Mouse (Mus musculus): ENCODE measurements around the gene Slc25a10. TPM values are rescaled to one million over a fixed set of nuclear protein-coding genes. Genes with fewer than 3 reads are reported as not detected.

Gene Slc25a10
- total and polyA plus RNA-seq, 3 experiments: 52.0 to 53.6 TPM; not detected in 1

- TF ChIP-seq E2F4 (IDR thresholded peaks at IDR 0.05; ENCODE audit: borderline replicate concordance, low read depth, low read length) (no peak), GABPA (IDR thresholded peaks at IDR 0.05; ENCODE audit: low read depth, low read length) (no peak), USF2 (IDR thresholded peaks at IDR 0.05; ENCODE audit: borderline replicate concordance in 1 of 2, insufficient read depth in 1 of 2, low read depth in 1 of 2, low read length in 2 of 2) (no peak)
These were observed 46.2 kb upstream of the Slc25a10 start (continued) for GRCm38 (mm10) chr11:120445475-120445874.

DNA sequence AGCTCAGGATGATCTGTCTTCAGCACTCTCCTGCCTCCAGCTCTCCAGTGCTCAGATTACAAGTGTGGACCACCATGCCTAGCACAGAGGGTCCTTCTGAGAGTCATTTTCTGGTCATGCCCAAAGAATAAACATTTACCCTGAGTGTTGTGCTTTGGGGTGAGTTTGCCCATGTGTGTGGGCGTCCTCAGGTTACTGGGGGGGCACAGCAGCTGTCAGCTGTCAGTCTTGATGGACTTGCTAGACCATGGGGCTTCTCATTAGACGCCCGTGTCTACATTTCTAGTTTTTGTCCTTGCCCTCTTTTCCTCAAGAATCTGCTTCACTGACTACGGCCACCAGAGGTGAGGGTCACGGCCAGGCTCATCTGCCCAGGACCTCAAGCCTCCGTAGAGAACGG is 44.5 kb upstream of the Slc25a10 start:
- no peaks in the 10 kb centered on the region for H3K79me2 ChIP-seq (ENCODE audit: control insufficient read depth, insufficient read depth, low read length, poor library complexity)
- no peak overlapping the region for H3K27ac ChIP-seq (ENCODE audit: control insufficient read depth, low read depth, low read length)
- H3K9me3 ChIP-seq (replicated peaks; ENCODE audit: insufficient read depth, low read length): no peaks in the 10 kb centered on the region
- peaks cover 25 to 38% of the 10 kb centered on the region in 2 experiments for H3K4me1 ChIP-seq (ENCODE audit: control insufficient read depth in 1 of 2, insufficient read depth in 2 of 2, low read length in 2 of 2)
- H3K36me3 ChIP-seq (ENCODE audit: control insufficient read depth in 1 of 2, insufficient read depth in 2 of 2, low read length in 2 of 2): peaks cover 0 to 21% of the 10 kb centered on the region in 2 experiments; a peak in 2 of 4 replicates
- H3K9ac ChIP-seq (ENCODE audit: control insufficient read depth, low read depth, low read length, poor library complexity, severe bottlenecking): no peak overlapping the region
- no peaks in the 10 kb centered on the region for H3K27me3 ChIP-seq (ENCODE audit: control insufficient read depth in 1 of 2, insufficient read depth in 2 of 2, low read length in 2 of 2)
- H3K4me3 ChIP-seq (ENCODE audit: control insufficient read depth in 1 of 2, insufficient read depth in 1 of 2, low read depth in 2 of 2, low read length in 2 of 2): no peak overlapping the region
- no peak for DNase-seq (ENCODE audit: low read depth, low spot score)
- TF ChIP-seq GABPA (IDR thresholded peaks at IDR 0.05; ENCODE audit: low read depth, low read length): no peak
- no peak for TF ChIP-seq CHD1 (IDR thresholded peaks at IDR 0.05; ENCODE audit: low read depth, low read length)
- TF ChIP-seq JUND (IDR thresholded peaks at IDR 0.05; ENCODE audit: low read depth, low read length): no peak
- TF ChIP-seq KAT2A (conservative IDR thresholded peaks at IDR 0.05; ENCODE audit: low read depth, low read length): no peak
- no peak for TF ChIP-seq GATA1 (IDR thresholded peaks at IDR 0.05; ENCODE audit: low read depth, low read length)
- TF ChIP-seq E2F4 (IDR thresholded peaks at IDR 0.05; ENCODE audit: borderline replicate concordance, low read depth, low read length): no peak
- TF ChIP-seq USF2 (IDR thresholded peaks at IDR 0.05; ENCODE audit: borderline replicate concordance in 1 of 2, insufficient read depth in 1 of 2, low read depth in 1 of 2, low read length in 2 of 2): no peak
- TF ChIP-seq TAL1 (IDR thresholded peaks at IDR 0.05; ENCODE audit: low read length): no peak
- TF ChIP-seq MAZ (IDR thresholded peaks at IDR 0.05; ENCODE audit: low read depth, low read length): no peak
- TF ChIP-seq NRF1 (IDR thresholded peaks at IDR 0.05; ENCODE audit: insufficient read depth, low read depth, low read length, poor library complexity, severe bottlenecking): no peak
- TF ChIP-seq MXI1 (IDR thresholded peaks at IDR 0.05; ENCODE audit: low read depth, low read length): no peak

DNA sequence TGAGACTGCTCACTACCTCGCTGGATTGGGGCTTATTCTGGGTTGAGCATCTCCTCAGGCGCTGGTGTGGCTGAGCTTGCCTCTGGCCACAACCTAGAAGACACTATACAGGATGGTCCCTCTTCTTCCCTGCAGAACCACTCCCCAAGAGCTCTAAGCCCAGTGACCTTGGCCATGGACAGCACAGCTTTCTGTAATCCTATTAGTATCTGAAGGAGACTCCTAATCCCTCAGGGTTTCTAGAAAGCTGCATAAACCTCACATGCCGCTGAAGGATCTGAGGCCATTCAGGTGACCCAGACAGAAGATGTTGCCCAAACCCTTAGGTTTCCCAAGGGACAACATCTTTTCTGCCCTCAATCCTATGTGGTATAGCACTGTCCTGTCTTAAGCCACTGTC is 39.4 kb upstream of the Slc25a10 start:
- DNase-seq (ENCODE audit: low read depth, low spot score): no peak
- Histone ChIP-seq H3K9me3 (replicated peaks; ENCODE audit: insufficient read depth, low read length) (no peaks in the 10 kb centered on the region), H3K4me1 (ENCODE audit: control insufficient read depth in 1 of 2, insufficient read depth in 2 of 2, low read length in 2 of 2) (peaks cover 10 to 21% of the 10 kb centered on the region in 2 experiments), H3K36me3 (ENCODE audit: control insufficient read depth in 1 of 2, insufficient read depth in 2 of 2, low read length in 2 of 2) (peaks cover 0 to 10% of the 10 kb centered on the region in 2 experiments; a peak in 2 of 4 replicates), H3K4me3 (ENCODE audit: control insufficient read depth in 1 of 2, insufficient read depth in 1 of 2, low read depth in 2 of 2, low read length in 2 of 2) (no peak overlapping the region), H3K79me2 (ENCODE audit: control insufficient read depth, insufficient read depth, low read length, poor library complexity) (peaks cover 5% of the 10 kb centered on the region; the same call in 1 of the 2 replicates), H3K27ac (ENCODE audit: control insufficient read depth, low read depth, low read length) (no peak overlapping the region), H3K27me3 (ENCODE audit: control insufficient read depth in 1 of 2, insufficient read depth in 2 of 2, low read length in 2 of 2) (no peaks in the 10 kb centered on the region), H3K9ac (ENCODE audit: control insufficient read depth, low read depth, low read length, poor library complexity, severe bottlenecking) (no peak overlapping the region)
- TF ChIP-seq POLR2AphosphoS2 (IDR thresholded peaks at IDR 0.05; ENCODE audit: low read length): no peak
- TF ChIP-seq ZC3H11A (IDR thresholded peaks at IDR 0.05; ENCODE audit: low read depth, low read length): no peak
- no peak for TF ChIP-seq TCF12 (IDR thresholded peaks at IDR 0.05; ENCODE audit: low read depth, low read length)

All from MEL (cell line).